Mouse (Mus musculus) olfactory bulb, adult 2 months (tissue): ENCODE results near the gene Magi2. TPM values are rescaled to one million over a fixed set of nuclear protein-coding genes. Genes with fewer than 3 reads are reported as not detected.

Experiments
- H3K27ac ChIP-seq: fragments of 200-500 bp; 2 replicates; pipeline ENCODE4 v1.5.1; 2012; ENCODE audit warnings: low read depth, low read length; ENCODE audit not compliant: insufficient read depth
- H3K4me1 ChIP-seq: fragments of 200-500 bp; 2 replicates; pipeline ENCODE4 v1.6.1; 2012; ENCODE audit warnings: low read length; ENCODE audit not compliant: control insufficient read depth, insufficient read depth
- H3K4me3 ChIP-seq: fragments of 200-500 bp; 2 replicates; pipeline ENCODE4 v1.5.1; 2012; ENCODE audit warnings: mild to moderate bottlenecking, low read depth, low read length, moderate library complexity; ENCODE audit not compliant: insufficient read depth
- CTCF ChIP-seq: fragments of 200-500 bp; IDR thresholded peaks from 2 replicates; pipeline ENCODE4 v1.5.1; 2012; ENCODE audit warnings: low read depth, mild to moderate bottlenecking, low read length, moderate library complexity; ENCODE audit not compliant: insufficient read depth
- POLR2A ChIP-seq: fragments of 200-500 bp; IDR thresholded peaks from 2 replicates; pipeline ENCODE4 v1.6.1; 2012; ENCODE audit warnings: mild to moderate bottlenecking, low read depth, low read length, moderate library complexity; ENCODE audit not compliant: insufficient read depth
- WGBS: fragments of 180-500 bp; shearing (Covaris S2); methylation state at CpG from one replicate; pipeline ENCODE4 v1.1.7; 2018; 5-methylcytosine and 5-hydroxymethylcytosine counted together
- polyA plus RNA-seq: library from polyadenylated mRNA; stranded (reverse); fragments of >200 nt; gene quantifications from 2 replicates; pipeline ENCODE4 v1.2.4, GENCODE M21; 2012; ENCODE audit warnings: low replicate concordance; ENCODE audit not compliant: missing spikeins, insufficient read depth, insufficient read length

The Magi2 gene
- polyA plus RNA-seq, 1 experiment: not detected

GRCm38 (mm10) chr5:20753096-20753495 is 1526.3 kb downstream of the Magi2 start:
- 16% methylated on average over 2 of the region's 2 CpGs for WGBS

GRCm38 (mm10) chr5:20753963-20754362 is 1527.1 kb downstream of the Magi2 start:
- Histone ChIP-seq H3K4me1 (peaks cover 4% of the 10 kb centered on the region), H3K27ac (no peak overlapping the region), H3K4me3 (no peak overlapping the region)
- TF ChIP-seq POLR2A (no peak), CTCF (no peak)
- WGBS: 79% methylated on average over 5 of the region's 5 CpGs

More at GRCm38 (mm10) chr5:20753096-20753495, 1526.3 kb downstream of the Magi2 start:
- Histone ChIP-seq H3K4me3 (no peak overlapping the region), H3K4me1 (peaks cover 4% of the 10 kb centered on the region), H3K27ac (no peak overlapping the region)
- TF ChIP-seq CTCF (no peak), POLR2A (no peak)
